8 mouse cellular contexts compared by ENCODE assay signal in the genomic region with DNA sequence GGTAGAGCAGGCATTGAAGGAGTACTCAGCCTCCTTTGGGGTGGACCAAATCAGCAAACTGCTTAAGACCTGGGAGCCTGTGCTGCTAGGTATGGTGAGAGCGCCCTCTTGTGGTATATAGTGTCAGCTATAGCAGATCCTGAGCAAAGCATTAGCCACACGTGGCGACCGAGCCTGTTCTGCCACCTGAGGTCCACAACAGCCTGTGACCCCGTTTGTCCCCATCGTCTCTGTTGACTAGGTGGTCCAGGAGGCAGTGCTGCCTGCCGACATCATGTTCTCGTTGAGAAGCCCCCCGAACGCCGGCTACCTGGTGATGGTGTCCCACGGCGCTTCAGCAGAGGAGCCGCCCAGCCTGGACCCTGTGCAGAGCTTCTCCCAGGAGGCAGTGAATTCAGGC. TPM values are rescaled to one million over a fixed set of nuclear protein-coding genes. Genes with fewer than 3 reads are reported as not detected.
A peak's percentile ranks its signal among the peaks of the same experiment; 100 is the strongest.
DNase-seq lines count a peak whose midpoint lies in the region; ATAC-seq and TF ChIP-seq lines count a peak whose summit lies in the region.

No protein-coding gene starts in this region.

- no peak overlapping the region for H3K27ac ChIP-seq in CH12.LX (ENCODE audit: insufficient read depth, low read depth)
- H3K27ac ChIP-seq in bone marrow macrophage, adult 2 months (ENCODE audit: insufficient read depth, low read depth, low read length) = no peak overlapping the region
- no peak overlapping the region for H3K27ac ChIP-seq in embryonic facial prominence, embryonic 15.5 days (replicated peaks)
- no peak overlapping the region for H3K27ac ChIP-seq in heart, postnatal 0 days (ENCODE audit: low read depth)
- no peak overlapping the region for H3K27ac ChIP-seq in liver, embryonic 13.5 days
- H3K27ac ChIP-seq in testis, adult 2 months (ENCODE audit: control insufficient read depth, insufficient read depth, low read depth, low read length) = no peak overlapping the region

- in situ Hi-C loops in CH12.LX (cut with MboI; ENCODE audit: low pct_ligation_motif_present, low pct_unique_long_range_greater_than_20kb, low sequenced_read_pairs) = loop anchor here (5.0 to 10.0 kb wide), 3 partner anchors 152 to 325 kb away; a partner anchor contains a TSS

- dilution Hi-C loops in CH12.LX (cut with MboI; ENCODE audit: extremely low pct_ligation_motif_present, extremely low pct_unique_long_range_greater_than_20kb, low sequenced_read_pairs) = no loop called here

- TF ChIP-seq CTCF in CH12.LX (conservative IDR thresholded peaks at IDR 0.05 in 1 of 2, IDR thresholded peaks at IDR 0.05 in 1 of 2; ENCODE audit: low read depth in 2 of 2, low read length in 2 of 2) = peak; percentile 78 to 93
- peak; percentile 82 for TF ChIP-seq CTCF in bone marrow macrophage, adult 2 months (IDR thresholded peaks at IDR 0.05; ENCODE audit: low read depth, low read length)
- peak; percentile 94 for TF ChIP-seq CTCF in heart, postnatal 0 days (IDR thresholded peaks at IDR 0.05; ENCODE audit: low read depth)
- peak; percentile 79; the same call in 1 of the 2 replicates for TF ChIP-seq CTCF in testis, adult 2 months (IDR thresholded peaks at IDR 0.05; ENCODE audit: control insufficient read depth, insufficient read depth, insufficient replicate concordance, low read depth, low read length)

- H3K79me2 ChIP-seq in CH12.LX (replicated peaks; ENCODE audit: control insufficient read depth, extremely low read depth, insufficient read depth, poor library complexity, severe bottlenecking) = no peaks in the 10 kb centered on the region

- H3K4me3 ChIP-seq in CH12.LX (replicated peaks in 1 of 3; ENCODE audit: low read depth in 2 of 3, low read length in 2 of 3, poor library complexity in 1 of 3) = no peak overlapping the region
- H3K4me3 ChIP-seq in bone marrow macrophage, adult 2 months (ENCODE audit: insufficient read depth, low read length) = no peak overlapping the region
- H3K4me3 ChIP-seq in embryonic facial prominence, embryonic 15.5 days (replicated peaks) = no peak overlapping the region
- no peak overlapping the region for H3K4me3 ChIP-seq in heart, postnatal 0 days (ENCODE audit: low read depth, low read length)
- no peak overlapping the region for H3K4me3 ChIP-seq in liver, embryonic 13.5 days (replicated peaks)
- peak overlapping the region; percentile 27; the same call in 1 of the 2 replicates for H3K4me3 ChIP-seq in testis, adult 2 months (ENCODE audit: control insufficient read depth, low read depth, low read length)

- ATAC-seq in embryonic facial prominence, embryonic 15.5 days (ENCODE audit: insufficient number of reproducible peaks, low FRiP score, low TSS enrichment, low read depth) = peak; percentile 26; the same call in 1 of the 2 replicates
- peak; percentile 47; the same call in 1 of the 2 replicates for ATAC-seq in heart, postnatal 0 days (ENCODE audit: insufficient read depth, low read depth)
- ATAC-seq in liver, embryonic 13.5 days (ENCODE audit: low read depth) = peak; percentile 53; the same call in 1 of the 2 replicates

- 13% methylated on average over 14 of the region's 14 CpGs for WGBS in embryonic facial prominence, embryonic 15.5 days
- 28% methylated on average over 14 of the region's 14 CpGs for WGBS in heart, postnatal 0 days
- 8% methylated on average over 14 of the region's 14 CpGs for WGBS in liver, embryonic 13.5 days (ENCODE audit: insufficient replicate concordance)

- H3K36me3 ChIP-seq in CH12.LX (replicated peaks in 1 of 2; ENCODE audit: control insufficient read depth in 1 of 2, insufficient read depth in 1 of 2, low read length in 1 of 2) = no peaks in the 10 kb centered on the region
- H3K36me3 ChIP-seq in embryonic facial prominence, embryonic 15.5 days = peaks cover 57% of the 10 kb centered on the region
- peaks cover 63% of the 10 kb centered on the region for H3K36me3 ChIP-seq in heart, postnatal 0 days (replicated peaks; ENCODE audit: control insufficient read depth, insufficient read depth, low read length)
- H3K36me3 ChIP-seq in liver, embryonic 13.5 days = no peaks in the 10 kb centered on the region
- H3K36me3 ChIP-seq in testis, adult 2 months (ENCODE audit: control insufficient read depth, insufficient read depth, low read length) = no peaks in the 10 kb centered on the region

- peak overlapping the region; percentile 9 for H3K4me2 ChIP-seq in CH12.LX (ENCODE audit: insufficient read depth, low read depth, poor library complexity, severe bottlenecking)
- peak overlapping the region; percentile 21; the same call in 1 of the 2 replicates for H3K4me2 ChIP-seq in embryonic facial prominence, embryonic 15.5 days (replicated peaks)
- no peak overlapping the region for H3K4me2 ChIP-seq in heart, postnatal 0 days (ENCODE audit: low read depth, low read length)
- peak overlapping the region; percentile 51 for H3K4me2 ChIP-seq in liver, embryonic 13.5 days

- DNase-seq in CH12.LX (ENCODE audit: extremely low read depth) = peak; percentile 90
- peak; percentile 84 for DNase-seq in heart, postnatal 0 days (ENCODE audit: low spot score)
- DNase-seq in kidney, postnatal 36 days = peak; percentile 84 to 86
- peak; percentile 39 for DNase-seq in liver, embryonic 13.5 days
- peak; percentile 70 for DNase-seq in neural tube, embryonic 10.5 days (ENCODE audit: extremely low spot score, low spot score)

- no peak overlapping the region for H3K9ac ChIP-seq in CH12.LX (ENCODE audit: insufficient read depth, low read depth)
- no peak overlapping the region for H3K9ac ChIP-seq in embryonic facial prominence, embryonic 15.5 days
- no peak overlapping the region for H3K9ac ChIP-seq in heart, postnatal 0 days (replicated peaks; ENCODE audit: low read depth, low read length)
- H3K9ac ChIP-seq in liver, embryonic 13.5 days = no peak overlapping the region

- peaks cover 36% of the 10 kb centered on the region for H3K27me3 ChIP-seq in CH12.LX (replicated peaks)
- no peaks in the 10 kb centered on the region for H3K27me3 ChIP-seq in embryonic facial prominence, embryonic 15.5 days
- no peaks in the 10 kb centered on the region for H3K27me3 ChIP-seq in heart, postnatal 0 days (ENCODE audit: control insufficient read depth, insufficient read depth, low read length)
- no peaks in the 10 kb centered on the region for H3K27me3 ChIP-seq in liver, embryonic 13.5 days
- H3K27me3 ChIP-seq in testis, adult 2 months (ENCODE audit: control insufficient read depth, insufficient read depth, low read length) = no peaks in the 10 kb centered on the region

- H3K4me1 ChIP-seq in CH12.LX (ENCODE audit: control insufficient read depth in 1 of 2, insufficient read depth in 2 of 2) = peaks cover 11 to 28% of the 10 kb centered on the region in 2 experiments; a peak in 3 of 4 replicates
- H3K4me1 ChIP-seq in bone marrow macrophage, adult 2 months (ENCODE audit: control insufficient read depth, insufficient read depth, low read length) = no peaks in the 10 kb centered on the region
- peaks cover 19% of the 10 kb centered on the region for H3K4me1 ChIP-seq in embryonic facial prominence, embryonic 15.5 days
- H3K4me1 ChIP-seq in heart, postnatal 0 days (ENCODE audit: control insufficient read depth, insufficient read depth) = 0 out of 2 replicates have a peak, but pooled peaks cover 8% of the 10 kb centered on the region
- peaks cover 11% of the 10 kb centered on the region for H3K4me1 ChIP-seq in liver, embryonic 13.5 days (replicated peaks)
- H3K4me1 ChIP-seq in testis, adult 2 months (ENCODE audit: control insufficient read depth, insufficient read depth, low read length) = no peaks in the 10 kb centered on the region; the same call in 1 of the 2 replicates

- TF ChIP-seq POLR2A in CH12.LX (IDR thresholded peaks at IDR 0.05; ENCODE audit: low read depth, low read length) = no peak
- TF ChIP-seq POLR2A in bone marrow macrophage, adult 2 months (IDR thresholded peaks at IDR 0.05; ENCODE audit: borderline replicate concordance, low read depth, low read length) = no peak
- TF ChIP-seq POLR2A in testis, adult 2 months (IDR thresholded peaks at IDR 0.05; ENCODE audit: control insufficient read depth, low read depth, low read length) = no peak

- peak; percentile 84 for TF ChIP-seq RAD21 in CH12.LX (IDR thresholded peaks at IDR 0.05; ENCODE audit: low read depth, low read length)

- no peaks in the 10 kb centered on the region for H3K9me3 ChIP-seq in CH12.LX (replicated peaks; ENCODE audit: low read length)
- no peaks in the 10 kb centered on the region for H3K9me3 ChIP-seq in embryonic facial prominence, embryonic 15.5 days (replicated peaks)
- H3K9me3 ChIP-seq in heart, postnatal 0 days (replicated peaks; ENCODE audit: control insufficient read depth, low read length) = no peaks in the 10 kb centered on the region
- no peaks in the 10 kb centered on the region for H3K9me3 ChIP-seq in liver, embryonic 13.5 days (replicated peaks)

- TF ChIP-seq EP300 in CH12.LX (IDR thresholded peaks at IDR 0.05; ENCODE audit: low read length) = no peak
- TF ChIP-seq EP300 in heart, postnatal 0 days (IDR thresholded peaks at IDR 0.05; ENCODE audit: low read depth) = no peak

RNA-seq across cellular contexts. Expression of a gene that starts 25.0 kb away (rescaled TPM):
- 0.04 and 0.08 TPM in 2 replicates for total RNA-seq in CH12.LX (2012; rRNA removed)
- 0.08 TPM in 1 of 2 replicates, not detected in the other for total RNA-seq in CH12.LX (2014; rRNA removed)
- 0.06 TPM in 1 of 2 replicates, not detected in the other for polyA plus RNA-seq in CH12.LX (2012; ENCODE audit: insufficient read length, low read depth)
- polyA plus RNA-seq in bone marrow macrophage, adult 2 months (2012; ENCODE audit: insufficient read depth, insufficient read length, missing spikeins) = 0.32 and 0.67 TPM in 2 replicates
- polyA plus RNA-seq in embryonic facial prominence, embryonic 15.5 days (2015; fragmentation: Nextera tagmentation; extraction: Ambion mirVana) = 31.2 and 34.1 TPM in 2 replicates
- 62.4 and 93.5 TPM in 2 replicates for total RNA-seq in heart, postnatal 0 days (2014; rRNA removed; ENCODE audit: low replicate concordance)
- 14.4 and 17.4 TPM in 2 replicates for polyA plus RNA-seq in heart, postnatal 0 days (2015; fragmentation: Nextera tagmentation; extraction: Ambion mirVana)
- polyA plus RNA-seq in liver, embryonic 13.5 days (2015; fragmentation: Nextera tagmentation; extraction: Ambion mirVana) = 0.35 and 0.50 TPM in 2 replicates
- polyA plus RNA-seq in testis, adult 2 months (2012; rRNA removed) = 1.1 and 1.2 TPM in 2 replicates

RNA-seq across cellular contexts. Expression of a gene that starts 25.3 kb away (rescaled TPM):
- total RNA-seq in CH12.LX (2012; rRNA removed) (not detected in 2 replicates), CH12.LX (2014; rRNA removed) (not detected in 2 replicates)
- polyA plus RNA-seq in CH12.LX (2012; ENCODE audit: insufficient read length, low read depth) = not detected in 2 replicates
- not detected in 2 replicates for polyA plus RNA-seq in bone marrow macrophage, adult 2 months (2012; ENCODE audit: insufficient read depth, insufficient read length, missing spikeins)
- 0.88 and 1.1 TPM in 2 replicates for polyA plus RNA-seq in embryonic facial prominence, embryonic 15.5 days (2015; fragmentation: Nextera tagmentation; extraction: Ambion mirVana)
- not detected in 2 replicates for total RNA-seq in heart, postnatal 0 days (2014; rRNA removed; ENCODE audit: low replicate concordance)
- 0.12 and 0.36 TPM in 2 replicates for polyA plus RNA-seq in heart, postnatal 0 days (2015; fragmentation: Nextera tagmentation; extraction: Ambion mirVana)
- polyA plus RNA-seq in liver, embryonic 13.5 days (2015; fragmentation: Nextera tagmentation; extraction: Ambion mirVana) = not detected in 2 replicates
- 293 and 304 TPM in 2 replicates for polyA plus RNA-seq in testis, adult 2 months (2012; rRNA removed)

RNA-seq across cellular contexts. Expression of a gene that starts 38.4 kb away (rescaled TPM):
- total RNA-seq in CH12.LX (2012; rRNA removed) = 2.6 and 3.2 TPM in 2 replicates
- total RNA-seq in CH12.LX (2014; rRNA removed) = 1.4 and 1.7 TPM in 2 replicates
- polyA plus RNA-seq in CH12.LX (2012; ENCODE audit: insufficient read length, low read depth) = 2.2 and 2.6 TPM in 2 replicates
- 10.8 and 12.5 TPM in 2 replicates for polyA plus RNA-seq in bone marrow macrophage, adult 2 months (2012; ENCODE audit: insufficient read depth, insufficient read length, missing spikeins)
- 10.3 and 12.2 TPM in 2 replicates for polyA plus RNA-seq in embryonic facial prominence, embryonic 15.5 days (2015; fragmentation: Nextera tagmentation; extraction: Ambion mirVana)
- total RNA-seq in heart, postnatal 0 days (2014; rRNA removed; ENCODE audit: low replicate concordance) = 11.4 and 13.5 TPM in 2 replicates
- polyA plus RNA-seq in heart, postnatal 0 days (2015; fragmentation: Nextera tagmentation; extraction: Ambion mirVana) = 4.4 and 5.2 TPM in 2 replicates
- polyA plus RNA-seq in liver, embryonic 13.5 days (2015; fragmentation: Nextera tagmentation; extraction: Ambion mirVana) = 1.2 and 1.4 TPM in 2 replicates
- polyA plus RNA-seq in testis, adult 2 months (2012; rRNA removed) = 5.2 and 7.0 TPM in 2 replicates

RNA-seq across cellular contexts. Expression of a gene that starts 47.5 kb away (rescaled TPM):
- total RNA-seq in CH12.LX (2012; rRNA removed) = 196 and 197 TPM in 2 replicates
- 134 and 165 TPM in 2 replicates for total RNA-seq in CH12.LX (2014; rRNA removed)
- polyA plus RNA-seq in CH12.LX (2012; ENCODE audit: insufficient read length, low read depth) = 134 and 154 TPM in 2 replicates
- polyA plus RNA-seq in bone marrow macrophage, adult 2 months (2012; ENCODE audit: insufficient read depth, insufficient read length, missing spikeins) = 62.4 and 64.1 TPM in 2 replicates
- 89.4 and 95.0 TPM in 2 replicates for polyA plus RNA-seq in embryonic facial prominence, embryonic 15.5 days (2015; fragmentation: Nextera tagmentation; extraction: Ambion mirVana)
- 178 and 179 TPM in 2 replicates for total RNA-seq in heart, postnatal 0 days (2014; rRNA removed; ENCODE audit: low replicate concordance)
- polyA plus RNA-seq in heart, postnatal 0 days (2015; fragmentation: Nextera tagmentation; extraction: Ambion mirVana) = 58.1 and 63.1 TPM in 2 replicates
- polyA plus RNA-seq in liver, embryonic 13.5 days (2015; fragmentation: Nextera tagmentation; extraction: Ambion mirVana) = 66.1 and 69.1 TPM in 2 replicates
- 42.3 and 44.2 TPM in 2 replicates for polyA plus RNA-seq in testis, adult 2 months (2012; rRNA removed)

Comparison
In these comparisons a context has a peak if more than half of its experiments do, and no peak if none do; other contexts are left out.
1. DNase-seq: peak in every context shown above with its lines; median percentile 90 in CH12.LX; 85 in kidney, postnatal 36 days; 84 in heart, postnatal 0 days; 70 in neural tube, embryonic 10.5 days; 39 in liver, embryonic 13.5 days.
2. RNA of a gene that starts 25.3 kb away (polyA plus RNA-seq): 293 to 304 TPM in testis, adult 2 months; 0.88 to 1.1 TPM in embryonic facial prominence, embryonic 15.5 days, 0.12 to 0.36 TPM in heart, postnatal 0 days, not detected in CH12.LX, not detected in bone marrow macrophage, adult 2 months and not detected in liver, embryonic 13.5 days; every median in the first group is over 100 times any median in the second.
3. Peak in every context shown above with its lines, with median percentiles within 50 percentile points of each other: CTCF ChIP-seq and ATAC-seq.